Mouse (Mus musculus): ENCODE data around the gene Nfkbia.

The Nfkbia gene

GRCm38 (mm10) chr12:55489986-55490721 is 2.3 kb downstream of the Nfkbia start:
- no peak for DNase-seq

DNA sequence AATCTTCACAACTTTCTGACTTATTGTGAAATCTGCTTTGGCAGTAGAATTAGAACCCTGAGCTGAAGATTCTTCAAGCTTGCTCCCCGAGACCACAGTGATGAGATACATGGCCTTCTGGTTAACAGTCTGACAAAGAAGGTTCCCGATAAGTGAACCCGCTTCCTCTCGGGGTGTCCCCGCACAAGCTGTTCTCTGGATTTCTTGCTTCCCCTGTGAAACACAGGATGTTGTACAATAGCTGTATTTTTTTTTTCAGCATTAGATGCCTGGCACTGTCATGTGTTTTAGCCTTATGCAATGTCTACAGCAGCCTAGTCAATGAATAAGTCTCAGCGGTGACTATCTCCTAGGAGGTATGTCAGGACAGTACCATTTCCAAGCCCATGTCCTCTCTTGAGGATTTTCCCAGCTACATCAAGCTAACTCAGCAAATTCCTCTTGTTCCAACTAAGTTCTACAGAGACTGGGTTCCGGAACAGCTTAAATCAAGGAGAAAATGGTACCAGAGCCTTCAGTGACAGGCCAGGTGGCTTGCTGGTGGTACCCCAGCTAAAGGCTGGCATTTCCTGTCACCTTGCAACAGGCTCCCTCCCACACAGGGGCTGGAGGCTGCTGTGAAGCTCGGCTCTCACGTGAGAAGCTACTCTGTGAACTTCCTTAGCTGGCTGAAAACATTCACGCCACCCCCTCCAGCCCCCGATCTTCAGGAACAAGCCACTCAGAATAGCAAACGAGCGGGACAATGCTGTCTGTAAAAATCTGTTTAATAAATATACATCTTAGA is 3.6 kb downstream of the Nfkbia start:
- DNase-seq: no peak

DNA sequence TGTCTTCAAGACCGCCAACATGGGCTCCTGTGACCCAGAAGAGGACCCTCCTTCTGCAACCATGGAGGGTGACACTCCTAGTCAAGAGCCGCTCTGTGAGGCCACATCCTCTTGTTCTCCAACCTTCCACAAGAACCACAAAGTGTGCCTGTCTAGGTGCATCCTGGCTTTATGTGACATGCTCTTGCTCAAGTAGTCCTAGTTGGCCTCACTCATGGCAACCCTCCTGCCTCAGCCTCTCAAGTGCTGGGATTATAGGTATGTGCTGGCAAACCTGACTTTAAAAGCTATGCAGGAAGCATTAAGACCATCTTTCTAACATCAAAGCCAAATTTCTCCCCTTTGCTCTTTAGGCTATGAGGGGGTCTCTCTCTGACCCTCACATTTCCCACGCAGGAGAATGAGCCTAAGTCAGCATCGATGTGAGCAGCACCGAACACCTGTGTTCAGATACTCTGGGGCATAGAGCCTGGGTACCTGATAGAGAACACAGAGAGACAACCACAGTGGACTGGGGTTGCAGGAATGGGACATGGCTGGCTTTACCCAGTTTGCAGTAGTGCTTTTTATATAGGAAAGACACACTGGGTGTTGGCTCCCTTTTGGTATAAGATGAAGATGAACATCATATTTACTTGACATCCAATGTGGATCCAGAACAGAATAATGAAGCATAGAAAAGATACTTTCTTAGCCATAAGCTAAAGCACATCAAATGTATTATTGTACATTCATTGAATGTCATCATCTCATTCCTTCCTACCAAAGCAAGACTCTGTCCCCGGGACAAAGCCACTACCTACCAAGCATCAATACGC is 4.4 kb downstream of the Nfkbia start:
- DNase-seq: no peak

GRCm38 (mm10) chr12:55486923-55487674 is 5.3 kb downstream of the Nfkbia start:
- no peak for DNase-seq

GRCm38 (mm10) chr12:55484800-55485199 is 7.6 kb downstream of the Nfkbia start:
- DNase-seq: no peak

DNA sequence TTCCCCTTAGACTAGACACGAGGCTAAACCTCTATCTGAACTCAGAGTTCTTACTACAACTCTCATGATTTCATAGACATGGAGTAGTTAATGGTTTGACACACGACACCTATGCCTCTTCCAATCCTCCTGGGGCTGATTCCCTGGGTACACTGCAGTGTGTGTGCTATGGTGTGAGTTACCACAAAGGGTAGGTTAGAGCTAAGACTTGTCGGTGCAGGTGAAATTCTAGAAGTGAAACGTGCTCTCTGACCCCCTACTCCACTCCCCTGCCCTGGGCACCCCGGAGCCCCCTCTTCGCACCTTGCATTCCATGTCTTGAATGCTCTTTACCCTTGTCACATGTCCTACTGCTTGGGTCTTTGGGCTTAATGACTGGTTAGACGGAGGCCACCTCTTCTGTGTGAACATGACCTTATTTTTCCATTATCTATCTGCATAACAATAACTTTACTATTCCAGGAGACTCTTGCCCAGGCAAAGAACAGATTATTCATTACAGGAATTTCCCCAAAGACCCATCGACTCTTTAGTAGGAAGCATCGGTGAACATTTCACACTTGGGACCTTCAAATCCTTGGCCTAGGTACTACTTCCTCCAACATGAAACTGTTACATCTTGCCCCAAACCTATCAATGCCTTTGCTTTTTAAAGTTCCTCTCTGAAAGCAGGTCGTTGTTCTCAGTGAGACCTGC is 8.2 kb downstream of the Nfkbia start:
- no peak for DNase-seq

- DNase-seq: no peak
These were observed 8.9 kb downstream of the Nfkbia start for GRCm38 (mm10) chr12:55483591-55483990.

- DNase-seq: no peak
These were observed 9.7 kb downstream of the Nfkbia start for GRCm38 (mm10) chr12:55482732-55483131.

DNA sequence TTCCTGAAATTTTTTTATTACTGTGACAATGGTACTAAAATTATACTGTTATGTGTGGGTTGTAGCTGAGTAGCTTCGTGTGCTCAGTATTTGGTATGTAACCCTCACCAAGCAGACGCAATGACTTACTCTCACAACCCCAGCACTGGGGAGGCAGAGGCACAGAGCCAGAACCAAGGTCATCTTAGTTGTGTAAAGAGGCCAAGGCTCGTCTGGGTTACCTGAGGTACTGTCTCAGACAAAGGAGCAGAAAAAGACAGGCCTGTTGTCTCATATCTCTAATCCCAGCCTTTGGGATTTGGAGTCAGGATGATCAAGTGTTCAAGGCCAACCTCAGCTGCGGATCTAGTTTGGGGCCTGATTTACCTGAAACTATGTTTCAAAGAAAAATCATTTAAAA is 10.7 kb downstream of the Nfkbia start:
- DNase-seq: no peak

DNA sequence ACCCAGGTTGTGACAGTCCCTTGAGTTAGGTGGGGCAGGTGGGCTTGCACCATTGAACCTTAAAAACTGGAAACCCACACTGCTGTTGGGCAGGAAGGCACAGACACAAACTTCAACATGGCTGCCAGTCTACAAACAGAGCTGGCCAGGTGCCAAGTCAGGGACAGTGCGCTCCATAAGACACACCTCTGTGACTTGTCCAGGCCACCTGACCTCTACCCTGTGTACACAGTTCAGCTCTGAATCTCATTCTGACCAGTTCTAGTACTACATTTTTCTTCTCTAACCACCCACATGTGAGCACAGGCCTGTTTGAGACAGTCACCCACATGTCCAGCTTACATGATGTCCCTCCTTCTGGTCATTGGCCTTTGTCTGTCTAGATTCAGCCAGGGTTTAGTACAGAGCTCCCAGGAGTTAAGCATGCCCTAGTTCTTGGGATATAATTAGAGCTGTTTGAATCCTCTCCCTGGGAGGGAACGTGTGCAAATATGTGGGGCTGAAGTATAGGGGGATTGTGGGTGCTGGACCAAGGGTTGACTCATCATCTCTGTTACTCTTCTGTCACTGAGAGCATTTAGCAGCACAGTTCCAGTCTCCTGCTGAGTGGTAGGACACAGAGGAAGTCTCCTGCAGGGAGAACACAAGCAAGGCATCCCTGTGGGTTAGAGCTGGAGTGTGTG is 11.8 kb downstream of the Nfkbia start:
- DNase-seq: no peak

- no peak for DNase-seq
These were observed 13.5 kb downstream of the Nfkbia start for GRCm38 (mm10) chr12:55478901-55479300.

DNA sequence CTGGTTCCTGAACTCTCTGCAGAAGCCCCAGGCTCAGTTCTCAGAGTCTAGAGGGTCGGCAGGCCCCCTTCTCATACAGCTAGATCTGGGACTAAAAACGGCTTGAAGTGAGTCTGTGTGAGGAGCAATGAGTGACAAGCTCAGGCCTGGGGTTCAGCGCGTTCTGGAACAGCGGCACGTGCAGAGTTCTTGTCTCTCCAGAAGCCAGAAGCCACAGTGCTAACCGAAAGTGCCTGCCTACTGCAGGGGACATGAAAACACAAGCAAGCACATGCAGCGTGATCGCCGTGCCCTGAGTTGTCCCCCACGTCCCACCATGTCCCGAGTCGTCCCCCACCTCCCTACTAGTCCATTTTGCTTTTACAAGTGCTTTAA is 18.3 kb downstream of the Nfkbia start:
- no peak for DNase-seq

DNA sequence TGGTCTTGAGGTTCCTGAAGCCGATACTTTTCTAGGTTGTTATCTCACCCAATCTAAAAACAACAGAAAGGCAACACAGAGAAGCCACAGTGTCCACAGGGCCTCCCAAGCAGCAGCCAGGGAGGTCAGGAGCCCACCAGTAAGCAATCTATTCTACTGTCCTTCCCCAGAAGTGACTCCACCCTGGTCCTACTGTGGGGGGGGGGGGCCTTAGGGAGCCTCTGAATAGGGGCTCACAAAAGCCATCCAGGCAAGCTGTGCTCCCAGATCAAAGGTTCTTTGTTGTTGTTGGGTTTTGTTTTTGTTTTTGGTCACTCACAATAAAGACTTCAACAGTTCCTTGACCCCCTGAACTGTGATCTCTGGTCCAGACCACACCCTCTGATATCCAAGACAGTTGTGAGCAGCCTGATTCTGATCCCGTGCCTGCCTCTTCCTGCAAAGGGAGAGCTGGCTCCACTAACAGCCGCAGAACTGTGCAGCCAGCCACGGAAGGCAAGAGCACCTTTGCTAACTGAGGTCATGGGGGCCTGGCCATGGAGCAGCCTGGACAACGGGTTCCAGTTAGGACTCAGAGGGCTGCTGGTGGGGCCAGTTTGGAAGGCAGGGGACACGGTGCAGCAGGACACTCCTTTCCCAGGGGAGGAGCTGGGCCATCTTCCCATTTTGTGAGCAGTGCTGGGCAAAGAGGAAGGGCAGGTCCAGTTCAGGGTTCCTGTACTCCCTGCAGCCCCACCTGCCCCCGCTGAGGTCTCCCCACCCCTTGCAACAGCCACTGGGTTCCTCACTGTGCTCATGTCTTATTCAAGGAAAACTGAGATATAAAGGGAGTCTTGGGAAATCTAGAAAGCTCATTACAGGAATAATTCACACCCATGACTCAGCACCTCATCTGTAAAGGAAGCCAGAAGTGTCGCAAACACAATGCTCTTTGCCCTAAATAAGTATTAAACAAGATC is 18.9 kb downstream of the Nfkbia start:
- DNase-seq: no peak

- no peak for DNase-seq
These were observed 21.1 kb downstream of the Nfkbia start for GRCm38 (mm10) chr12:55471344-55471743.

- no peak for DNase-seq
These were observed 22.0 kb downstream of the Nfkbia start for GRCm38 (mm10) chr12:55470442-55470841.

DNA sequence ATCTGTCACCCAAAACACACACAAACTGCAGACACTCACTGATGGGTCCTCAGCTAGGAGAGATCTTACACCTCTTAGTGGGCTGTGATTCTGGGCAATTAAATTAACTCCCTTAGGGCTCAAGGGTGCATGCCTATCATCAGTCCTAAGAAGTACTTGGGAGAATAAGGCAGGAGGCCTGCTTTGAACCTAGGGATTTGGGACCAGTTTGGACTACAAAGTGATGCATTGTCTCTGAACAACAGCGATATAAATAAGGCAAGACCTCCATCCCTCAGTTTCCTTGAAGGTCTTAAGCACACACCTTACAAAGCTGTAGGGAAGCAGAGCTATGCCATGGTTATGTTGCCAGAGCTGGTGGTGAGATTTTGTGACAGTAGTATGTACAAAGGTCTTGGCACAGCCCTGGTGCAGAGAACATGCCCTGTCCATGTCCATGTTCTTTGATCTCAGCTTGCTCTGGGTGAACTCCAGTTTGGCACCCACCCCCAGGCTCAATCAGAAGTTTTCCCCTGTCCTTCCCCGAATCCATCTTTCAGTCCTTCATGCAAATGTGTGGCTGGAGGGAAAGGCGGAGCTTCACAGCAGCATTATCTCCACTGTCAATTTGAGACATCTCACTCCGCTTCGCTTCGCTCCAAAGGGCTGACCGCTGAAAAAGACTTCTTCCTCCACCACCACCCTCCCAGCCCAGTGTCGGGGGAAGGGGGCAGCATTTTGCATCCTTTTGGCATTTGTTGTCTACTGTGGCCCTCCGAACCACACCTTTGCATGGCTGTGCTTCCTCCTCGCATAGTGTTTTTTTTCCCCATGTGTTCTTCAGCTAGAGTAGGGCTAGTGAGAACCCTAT is 24.9 kb downstream of the Nfkbia start:
- DNase-seq: no peak

- no peak for DNase-seq
These were observed 25.6 kb downstream of the Nfkbia start for GRCm38 (mm10) chr12:55466816-55467215.

- peak in 1 of 2 experiments; percentile 33 for DNase-seq
These were observed 26.3 kb downstream of the Nfkbia start for GRCm38 (mm10) chr12:55466088-55466701.

All from cerebellum, postnatal 36 days (tissue).